Mouse (Mus musculus) lung, adult 2 months (tissue): ENCODE results near the gene St7. TPM values are rescaled to one million over a fixed set of nuclear protein-coding genes. Genes with fewer than 3 reads are reported as not detected.
A peak's percentile ranks its signal among the peaks of the same experiment; 100 is the strongest.

Experiments
- DNase-seq: peaks from one replicate; pipeline ENCODE4 v3.0.0; 2022
- H3K4me1 ChIP-seq: fragments of 200-500 bp; 2 replicates; pipeline ENCODE4 v1.6.1; 2011; ENCODE audit warnings: low read length; ENCODE audit not compliant: control insufficient read depth, insufficient read depth
- H3K4me3 ChIP-seq: fragments of 200-500 bp; replicated peaks from 2 replicates; pipeline ENCODE3; 2011; ENCODE audit warnings: low read depth, mild to moderate bottlenecking, control low read depth, low read length; ENCODE audit errors: extremely low read depth
- CTCF ChIP-seq: fragments of 200-500 bp; IDR thresholded peaks from 2 replicates; pipeline ENCODE4 v1.5.1; 2011; ENCODE audit warnings: mild to moderate bottlenecking, low read length, control low read depth; ENCODE audit not compliant: insufficient read depth
- POLR2A ChIP-seq: fragments of 200-500 bp; IDR thresholded peaks from 2 replicates; pipeline ENCODE4 v1.6.1; 2011; ENCODE audit warnings: low read depth, mild to moderate bottlenecking, control low read depth, low read length, borderline replicate concordance; ENCODE audit errors: extremely low read depth
- WGBS: fragments of 180-500 bp; shearing (Covaris S2); methylation state at CpG from one replicate; pipeline ENCODE4 v1.1.7; 2018; 5-methylcytosine and 5-hydroxymethylcytosine counted together
- polyA plus RNA-seq: library from polyadenylated mRNA; depleted of rRNA; stranded (reverse); fragments of >200 nt; gene quantifications from 2 replicates; pipeline ENCODE4 v1.2.3, GENCODE M21; 2012; rRNA removed

St7 gene
- polyA plus RNA-seq, result 6.3 and 9.9 TPM in 2 replicates

DNA sequence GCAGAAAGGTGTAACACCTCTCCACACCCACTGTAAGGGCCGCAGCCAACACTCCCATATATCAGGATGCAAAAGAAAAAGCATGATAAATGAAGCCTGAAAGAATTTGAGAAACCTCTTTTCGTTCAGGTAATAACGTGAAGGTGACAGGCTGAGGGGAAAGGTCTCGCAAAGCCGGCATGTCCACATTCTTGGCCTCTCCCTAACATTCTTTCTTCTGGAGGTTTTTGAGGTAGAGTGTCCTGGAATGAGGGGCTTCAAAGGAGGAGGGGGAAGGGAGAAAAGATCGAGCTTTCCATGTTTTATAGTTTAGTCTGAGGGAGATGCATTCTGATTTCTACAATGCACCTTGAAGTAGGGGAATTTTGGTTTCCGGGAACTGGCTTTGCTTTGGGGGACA lies at the start of gene St7:
St7 (plus strand) TSS at position 287 of the 400 bp plus-strand sequence.
- 75% methylated on average over 7 of the region's 7 CpGs for WGBS
- no peak for DNase-seq
- Histone ChIP-seq H3K4me3 (peak within 1 kb of the TSS; percentile 97), H3K4me1 (peaks cover 3% of the 10 kb centered on the region)
- TF ChIP-seq POLR2A (no peak), CTCF (no peak)

DNA sequence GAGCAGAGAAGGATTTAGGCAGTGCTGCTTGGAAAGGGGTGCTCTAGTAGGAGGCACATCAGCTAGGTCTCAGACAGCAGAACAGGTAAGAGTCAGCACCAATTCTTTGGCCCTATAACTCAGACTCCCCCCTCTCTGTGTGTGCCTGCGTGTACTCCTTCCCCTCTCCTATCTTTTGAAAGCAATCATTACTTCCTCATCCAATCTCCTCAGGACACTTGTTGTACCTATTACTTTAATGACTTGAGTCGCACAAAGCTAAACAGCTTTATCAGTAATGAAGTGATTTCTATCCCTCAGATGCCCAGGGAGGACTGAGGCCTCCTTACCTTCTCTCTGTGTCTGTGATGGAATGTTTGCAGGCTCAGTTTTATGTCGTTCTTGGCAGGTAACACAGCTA lies 46.6 kb upstream of the St7 start:
- Histone ChIP-seq H3K4me3 (no peak overlapping the region), H3K4me1 (peaks cover 18% of the 10 kb centered on the region)
- WGBS, result 27% methylated on average over 3 of the region's 3 CpGs
- TF ChIP-seq POLR2A (no peak), CTCF (no peak)
- DNase-seq, result no peak

DNA sequence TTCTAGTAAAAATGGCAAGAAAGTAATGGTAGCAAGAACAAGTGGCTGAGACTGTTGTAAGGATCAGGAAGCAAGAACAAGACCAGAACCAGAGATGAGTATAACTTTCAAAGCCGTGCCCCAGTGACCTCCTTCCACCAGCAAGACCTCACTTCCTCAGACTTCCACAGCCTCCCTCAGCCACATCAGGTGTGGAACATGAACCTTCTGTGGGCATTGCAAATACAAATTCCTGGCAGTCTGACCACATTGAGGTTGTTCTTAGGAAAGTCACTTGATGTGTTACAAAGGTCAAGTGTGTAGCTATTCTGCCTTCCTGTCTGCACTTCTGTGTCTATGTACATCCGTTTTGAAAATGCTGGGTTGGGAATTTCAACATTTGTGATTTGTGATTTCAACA lies 40.6 kb upstream of the St7 start:
- H3K4me1 ChIP-seq, result peaks cover 3% of the 10 kb centered on the region
- TF ChIP-seq CTCF, result no peak
- TF ChIP-seq POLR2A, result no peak
- DNase-seq, result no peak
- H3K4me3 ChIP-seq, result no peak overlapping the region
- 45% methylated on average over 2 of the region's 2 CpGs for WGBS

DNA sequence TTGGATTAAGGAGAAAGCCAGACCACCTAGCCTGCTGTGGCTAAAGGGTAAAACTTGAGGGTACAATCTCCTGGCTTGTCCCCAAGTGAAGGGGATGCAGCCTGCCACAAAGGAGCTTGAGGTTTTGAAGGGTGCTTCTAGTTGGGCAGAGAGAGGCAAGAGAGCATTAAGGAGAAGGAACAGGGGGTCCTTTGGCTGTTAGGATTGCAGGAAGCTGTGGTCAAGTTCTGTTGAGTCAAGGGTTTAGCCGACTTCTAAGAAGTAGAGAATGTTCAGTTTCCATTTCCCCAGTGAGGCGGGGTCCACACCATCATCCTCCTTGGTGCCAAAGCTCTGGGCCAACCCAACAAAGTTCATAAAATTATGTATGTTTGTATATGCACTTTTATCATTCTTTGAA lies 37.7 kb upstream of the St7 start:
- Histone ChIP-seq H3K4me1 (peaks cover 3% of the 10 kb centered on the region), H3K4me3 (no peak overlapping the region)
- WGBS, result 71% methylated on average over 2 of the region's 2 CpGs
- TF ChIP-seq CTCF, result no peak
- TF ChIP-seq POLR2A, result no peak
- DNase-seq, result no peak

DNA sequence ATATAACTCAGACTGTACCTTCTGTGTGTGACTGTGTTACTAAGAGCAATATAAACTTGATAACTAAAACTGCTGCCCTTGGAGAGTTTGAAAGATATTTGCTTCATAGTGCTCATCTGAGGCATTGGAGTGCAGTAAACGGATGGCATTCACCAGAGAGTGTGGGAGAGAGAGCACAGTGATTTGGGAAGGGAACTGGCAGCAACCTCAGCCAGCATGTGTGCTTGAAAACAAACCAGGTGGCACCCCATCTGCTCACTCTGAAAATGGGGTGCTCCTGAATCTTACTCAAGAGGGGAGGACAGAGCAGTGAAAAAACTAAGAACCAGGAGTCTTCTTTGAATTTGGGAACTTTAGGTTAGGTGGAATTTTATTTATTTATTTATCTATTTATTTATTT lies 35.4 kb upstream of the St7 start:
- no peak for TF ChIP-seq CTCF
- TF ChIP-seq POLR2A, result no peak
- no peak for DNase-seq
- Histone ChIP-seq H3K4me1 (no peaks in the 10 kb centered on the region; the same call in none of the 2 replicates), H3K4me3 (no peak overlapping the region)
- 75% methylated on average over 1 of the region's 1 CpGs for WGBS

DNA sequence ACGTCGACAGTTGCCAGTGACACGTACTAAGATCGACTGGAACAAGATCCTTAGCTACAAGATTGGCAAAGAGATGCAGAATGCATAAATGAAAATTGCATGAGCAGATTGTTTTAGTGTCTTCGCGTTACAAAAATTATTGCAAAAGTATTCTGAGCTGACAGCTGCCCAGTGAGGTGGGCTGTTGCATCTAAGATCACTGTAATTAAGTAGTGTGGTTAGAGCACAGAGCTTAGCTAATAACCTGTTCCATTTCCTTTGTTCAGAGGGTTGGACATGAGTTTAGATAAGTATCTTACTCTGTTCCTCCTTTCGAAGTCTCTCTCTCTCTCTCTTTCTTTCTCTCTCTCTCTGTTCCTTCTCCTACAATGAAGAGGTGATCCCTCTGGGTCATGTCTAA lies 27.4 kb upstream of the St7 start:
- Histone ChIP-seq H3K4me3 (no peak overlapping the region), H3K4me1 (no peaks in the 10 kb centered on the region)
- no peak for TF ChIP-seq CTCF
- no peak for TF ChIP-seq POLR2A
- no peak for DNase-seq
- WGBS, result 93% methylated on average over 7 of the region's 7 CpGs

DNA sequence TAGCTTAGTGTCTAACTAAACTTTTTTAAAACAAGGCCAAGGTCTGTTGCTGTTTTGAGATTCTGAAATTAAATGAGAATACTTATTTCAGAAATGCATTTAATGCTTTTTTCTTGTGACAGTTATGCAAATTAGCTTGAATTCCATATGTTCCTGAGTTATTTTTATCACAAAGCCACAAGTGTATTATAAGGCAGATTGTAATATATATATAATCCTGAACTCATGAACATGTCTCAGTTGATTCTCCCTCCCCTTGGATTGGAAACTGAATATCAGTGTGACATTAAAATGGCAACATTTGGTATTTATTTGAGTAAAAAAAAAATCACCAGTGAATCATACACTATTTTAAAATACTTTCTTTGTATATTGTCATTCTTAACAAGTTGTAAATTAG lies 26.7 kb upstream of the St7 start:
- DNase-seq, result no peak
- Histone ChIP-seq H3K4me1 (no peaks in the 10 kb centered on the region), H3K4me3 (no peak overlapping the region)
- TF ChIP-seq CTCF (no peak), POLR2A (no peak)

DNA sequence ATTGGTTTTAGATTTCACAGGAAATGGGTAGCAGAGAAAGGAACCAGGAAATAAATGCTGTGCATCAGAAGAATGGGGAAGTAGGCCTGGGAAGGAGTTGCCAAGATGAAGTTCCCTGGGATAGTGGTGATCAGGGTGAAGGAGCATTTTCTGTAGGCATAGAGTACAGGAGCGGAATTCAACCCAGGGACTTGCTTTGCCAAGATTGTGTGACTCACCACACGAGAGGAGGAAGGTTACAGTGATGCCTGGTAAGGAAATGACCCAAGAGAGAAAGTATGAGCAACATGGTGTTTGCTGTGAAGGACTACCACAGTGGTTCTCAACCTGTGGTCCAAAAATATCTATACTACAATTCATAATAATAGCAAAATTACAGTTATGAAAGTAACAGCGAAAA lies 24.9 kb upstream of the St7 start:
- no peak for DNase-seq
- 70% methylated on average over 3 of the region's 3 CpGs for WGBS
- no peak overlapping the region for H3K4me3 ChIP-seq
- no peak for TF ChIP-seq POLR2A
- no peak for TF ChIP-seq CTCF
- H3K4me1 ChIP-seq, result no peaks in the 10 kb centered on the region

DNA sequence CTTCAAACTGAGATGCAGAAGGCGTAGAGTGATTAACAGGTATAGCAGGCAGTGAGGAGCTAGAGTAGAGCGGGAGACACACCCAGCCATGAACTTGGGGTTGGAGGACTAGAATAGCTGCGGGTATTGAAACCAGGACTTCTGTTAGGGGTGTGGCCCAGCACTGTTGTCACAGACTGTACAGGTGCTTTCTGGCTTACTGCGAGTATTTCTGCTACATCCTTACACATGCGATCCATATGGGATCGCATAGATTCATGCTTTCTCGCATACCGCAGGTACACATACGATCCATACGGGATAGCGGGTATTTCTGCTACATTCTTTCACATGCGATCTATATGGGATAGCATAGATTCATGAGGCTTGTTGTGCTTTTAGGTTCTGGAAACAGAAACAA lies 24.4 kb upstream of the St7 start:
- no peak for TF ChIP-seq POLR2A
- TF ChIP-seq CTCF, result no peak
- Histone ChIP-seq H3K4me1 (no peaks in the 10 kb centered on the region), H3K4me3 (no peak overlapping the region)
- no peak for DNase-seq
- 95% methylated on average over 12 of the region's 12 CpGs for WGBS

DNA sequence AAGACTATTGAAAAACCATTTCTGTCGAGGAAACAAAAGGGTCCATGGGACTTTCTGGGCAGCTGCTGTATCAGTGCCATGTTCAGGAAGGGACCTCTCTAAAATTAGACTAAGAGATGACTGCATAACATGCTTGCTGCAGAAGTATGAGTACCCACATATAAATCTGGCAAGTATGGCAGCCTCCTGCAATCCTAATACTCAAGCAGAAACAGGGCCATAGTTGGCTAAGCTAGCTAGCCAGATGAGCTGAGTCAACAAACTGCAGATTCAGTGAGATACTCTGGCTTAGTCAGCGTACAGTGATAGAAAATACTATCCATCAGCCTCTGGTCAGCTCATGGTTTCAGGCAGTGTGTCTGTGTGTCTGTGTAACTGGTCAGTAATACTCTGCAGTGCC lies 22.9 kb upstream of the St7 start:
- 77% methylated on average over 2 of the region's 2 CpGs for WGBS
- TF ChIP-seq POLR2A, result no peak
- no peak for TF ChIP-seq CTCF
- H3K4me1 ChIP-seq, result no peaks in the 10 kb centered on the region
- DNase-seq, result no peak
- no peak overlapping the region for H3K4me3 ChIP-seq
